Mouse (Mus musculus) hematopoietic stem cell, adult 5-6 weeks (primary cell): Measurements from ENCODE around the gene Sbf1. TPM values are rescaled to one million over a fixed set of nuclear protein-coding genes. Genes with fewer than 3 reads are reported as not detected.

Experiments used
- ATAC-seq, 2 experiments: fragments of 125-278 bp in 1 of 2; replicated peaks in 1 of 2; 2 replicates each; pipeline ENCODE4 v1.8.0; 2016 to 2017; ENCODE audit warnings: inconsistent platforms in 2 of 2, mild to moderate bottlenecking in 2 of 2, moderate number of reproducible peaks in 2 of 2, low read depth in 1 of 2, moderate TSS enrichment in 1 of 2; ENCODE audit not compliant: low FRiP score in 2 of 2, poor library complexity in 2 of 2, severe bottlenecking in 2 of 2, insufficient read depth in 1 of 2, low TSS enrichment in 1 of 2
- total RNA-seq: library from RNA; stranded (forward); fragments of 172-1452, 232-1000 nt; gene quantifications from 2 replicates; pipeline ENCODE4 v1.2.3, GENCODE M21; 2017

The Sbf1 gene
- 69.9 and 76.7 TPM in 2 replicates for total RNA-seq

DNA sequence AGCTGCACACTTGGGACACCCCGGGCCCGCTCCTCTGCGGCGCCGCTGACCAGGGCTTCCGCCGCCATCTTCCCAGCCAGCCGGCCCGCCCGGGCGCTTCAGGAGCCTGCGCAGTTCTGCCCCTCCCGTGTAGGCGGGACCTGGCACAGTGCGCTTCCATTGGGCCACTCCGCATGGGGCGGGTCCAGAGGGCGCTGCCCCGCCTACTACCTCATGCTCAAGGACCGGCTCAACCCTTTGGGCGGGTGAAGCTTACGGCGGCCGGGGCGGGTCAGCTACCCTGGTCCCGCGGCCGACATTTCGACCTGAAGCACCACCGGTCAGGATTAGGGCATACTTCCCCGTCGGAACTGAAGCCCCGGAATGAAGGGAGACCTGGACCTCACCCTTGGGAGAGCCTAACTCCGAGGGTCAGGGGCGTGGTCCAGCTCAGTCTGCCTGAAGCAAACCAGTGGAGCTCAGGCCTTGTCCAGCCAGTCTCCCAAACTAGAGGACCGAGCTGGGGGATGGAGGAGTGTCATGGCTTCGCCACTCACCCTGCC is at the start of gene Sbf1:
Gene Sbf1 (minus strand): TSS at position 122 of the 542 bp plus-strand sequence.
- ATAC-seq: peak; percentile 96 to 98

GRCm38 (mm10) chr15:89363051-89363450 is 47.9 kb upstream of the Sbf1 start:
- ATAC-seq: no peak

DNA sequence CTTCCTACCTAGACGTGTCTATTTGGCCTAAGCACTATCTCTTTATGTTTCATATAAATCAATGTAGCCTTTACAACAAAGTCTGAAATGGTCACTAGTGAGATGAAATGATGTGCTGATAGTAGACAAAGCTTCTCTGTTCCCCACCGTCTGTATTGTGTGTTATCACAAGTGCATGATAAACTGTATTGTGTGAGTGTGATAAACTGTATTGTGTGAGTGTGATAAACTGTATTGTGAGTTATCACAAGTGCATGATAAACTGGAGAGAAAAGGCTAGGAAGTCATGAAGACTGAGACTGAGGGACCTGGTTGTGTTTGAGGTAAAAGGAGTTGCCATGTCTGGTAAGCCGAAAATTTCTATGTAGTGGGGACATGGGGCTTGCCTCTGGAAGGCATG is 43.7 kb upstream of the Sbf1 start:
- ATAC-seq: no peak

- peak; percentile 56 to 60 for ATAC-seq
These were observed 41.3 kb upstream of the Sbf1 start for GRCm38 (mm10) chr15:89356372-89356771.

DNA sequence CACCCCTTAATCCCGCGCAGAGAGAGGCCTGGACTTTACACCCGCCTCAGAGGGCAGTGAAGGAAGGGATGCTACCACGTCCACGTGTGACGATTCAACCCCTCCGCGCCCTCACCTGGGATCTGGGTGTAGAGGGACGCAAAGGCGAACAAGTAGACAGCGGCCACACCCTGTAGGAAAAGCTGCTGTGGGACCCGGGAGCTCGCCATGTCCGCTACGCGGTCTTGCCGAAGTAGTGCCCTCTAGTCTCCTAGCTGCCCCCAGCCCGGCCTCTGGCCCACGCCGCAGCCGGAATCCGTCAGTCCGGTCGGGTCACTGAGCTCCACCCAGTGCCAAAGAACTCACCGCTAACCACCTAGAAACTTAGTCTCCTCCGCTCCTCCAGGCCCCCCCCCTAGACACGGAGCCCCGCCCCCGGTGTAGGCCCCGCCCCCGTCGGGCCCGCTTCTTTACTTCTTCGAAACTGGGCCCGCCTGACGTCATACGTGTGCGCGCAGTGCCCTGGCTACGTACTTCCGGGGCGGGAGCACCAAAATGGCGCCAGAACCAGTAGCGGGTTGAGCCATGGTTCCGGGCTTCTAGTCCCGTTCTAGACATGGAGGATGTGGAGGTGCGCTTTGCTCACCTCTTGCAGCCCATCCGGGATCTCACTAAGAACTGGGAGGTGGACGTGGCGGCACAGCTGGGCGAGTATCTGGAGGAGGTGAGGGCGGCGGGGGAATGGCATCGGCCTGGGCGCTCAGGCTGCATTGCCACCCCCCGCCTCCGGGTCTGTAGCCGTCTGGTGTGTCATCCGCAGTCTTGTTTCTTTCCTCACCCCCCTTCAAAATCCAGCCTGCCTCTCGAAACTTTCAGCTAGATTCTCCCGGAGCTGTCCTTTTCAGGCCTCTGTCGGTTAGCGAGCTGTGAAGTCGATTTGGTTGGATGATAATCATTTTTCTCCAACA is 40.4 kb upstream of the Sbf1 start, which contains the start of the genes Lmf2 and Ncaph2:
Gene Lmf2 (minus strand): TSS at position 419 of the 947 bp plus-strand sequence.
Gene Ncaph2 (plus strand): TSS at position 479 of the 947 bp plus-strand sequence.
- peak; percentile 80 to 85 for ATAC-seq

DNA sequence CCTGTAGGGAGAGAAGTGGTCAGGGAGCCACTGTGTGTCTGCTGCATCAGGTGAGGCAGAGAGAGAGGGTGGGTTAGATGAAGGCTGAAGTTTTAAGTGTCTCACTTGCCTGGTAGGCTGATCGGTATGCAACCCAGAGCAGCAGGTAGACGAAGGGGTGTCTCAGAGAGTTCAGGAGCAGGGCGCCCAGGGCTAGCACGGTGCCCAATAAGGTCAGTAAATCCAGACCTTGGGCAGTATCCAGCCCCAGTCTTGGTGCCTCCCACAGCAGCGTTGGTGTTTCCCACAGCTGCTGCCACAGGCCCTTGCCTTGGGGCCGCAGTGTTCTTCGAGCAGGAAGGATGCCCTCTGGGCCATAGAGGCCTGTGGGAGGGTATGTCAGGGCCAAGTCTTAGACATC is 39.3 kb upstream of the Sbf1 start:
- no peak for ATAC-seq

DNA sequence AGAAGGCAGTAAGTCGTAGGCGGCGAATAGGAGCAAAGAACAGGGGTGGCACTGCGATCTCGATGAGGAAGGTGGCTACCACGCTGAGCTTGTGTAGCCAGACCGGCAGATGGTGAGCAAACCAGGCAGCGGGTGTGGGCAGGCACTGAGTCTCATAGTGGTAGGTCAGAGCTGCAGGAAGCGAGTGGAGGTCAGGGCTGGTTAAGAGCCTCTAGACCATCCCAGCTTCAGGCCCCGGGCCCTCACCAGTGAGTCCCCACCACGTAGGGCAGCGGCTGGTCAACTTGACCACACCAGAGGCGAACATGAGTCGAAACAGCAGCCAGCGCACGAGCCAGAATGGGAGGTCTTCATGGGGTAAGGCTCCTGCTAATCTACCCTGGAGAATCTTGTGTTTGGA is 38.7 kb upstream of the Sbf1 start:
- ATAC-seq: no peak

DNA sequence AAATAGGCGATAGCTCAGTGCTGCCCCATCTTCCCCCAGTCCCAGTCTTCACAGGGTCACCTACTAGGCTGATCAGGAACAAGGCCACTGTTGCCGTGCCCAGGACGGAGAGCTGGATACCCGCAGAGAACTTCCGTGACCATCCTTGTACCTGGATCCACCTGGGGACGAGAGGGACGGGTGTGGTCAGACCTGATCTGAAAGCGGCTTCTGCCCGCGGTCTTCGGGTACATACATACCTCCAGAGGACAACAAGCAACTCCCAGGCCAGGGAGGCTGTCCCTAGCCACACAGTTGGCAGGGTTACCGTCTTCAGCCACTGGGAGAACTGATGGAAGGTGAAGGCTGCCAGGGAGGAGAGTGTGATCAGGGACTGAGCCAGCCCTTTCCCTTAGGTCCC is 37.7 kb upstream of the Sbf1 start:
- no peak for ATAC-seq

DNA sequence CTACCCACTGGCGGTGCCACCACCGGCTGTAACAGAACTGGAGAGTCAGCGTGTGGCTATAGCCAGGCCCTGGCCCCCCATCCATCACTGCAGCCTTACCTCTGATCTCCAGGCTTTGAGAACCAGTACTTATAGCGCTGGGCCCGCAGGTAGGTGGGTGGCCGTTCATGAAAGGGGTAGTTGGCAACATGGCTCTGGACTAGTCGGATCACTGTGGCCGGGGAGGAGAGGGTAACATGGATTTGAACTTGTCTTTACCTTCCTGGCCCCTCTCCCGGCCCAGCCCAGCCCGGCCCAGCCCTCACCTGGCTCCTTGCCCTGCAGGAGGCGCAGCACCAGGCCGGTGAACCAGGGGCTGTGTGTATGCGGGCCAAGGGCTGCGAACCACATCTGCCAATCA is 36.9 kb upstream of the Sbf1 start:
- no peak for ATAC-seq

DNA sequence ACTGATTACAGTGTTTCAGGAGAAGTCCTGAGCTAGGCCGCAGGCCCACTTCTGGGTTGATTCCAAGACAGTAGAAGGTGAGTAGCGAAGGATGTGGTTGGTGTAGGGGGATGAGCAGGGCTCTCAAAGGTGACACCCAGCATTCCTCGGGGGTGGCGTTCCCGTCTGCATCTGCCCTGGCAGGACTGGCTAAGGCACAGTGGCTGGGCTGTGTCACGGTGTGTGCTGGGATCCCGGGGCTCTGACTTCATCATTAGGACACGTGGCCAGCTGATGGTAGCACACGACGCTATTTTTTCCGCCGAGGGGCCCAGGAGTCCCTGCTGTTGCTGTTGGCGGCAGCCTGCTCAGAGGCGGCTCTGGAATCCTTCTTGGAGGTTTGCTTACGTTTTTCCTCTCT is 36.2 kb upstream of the Sbf1 start:
- no peak for ATAC-seq

- no peak for ATAC-seq
These were observed 35.3 kb upstream of the Sbf1 start for GRCm38 (mm10) chr15:89350447-89350846.

GRCm38 (mm10) chr15:89343325-89343724 is 28.2 kb upstream of the Sbf1 start:
- no peak for ATAC-seq

DNA sequence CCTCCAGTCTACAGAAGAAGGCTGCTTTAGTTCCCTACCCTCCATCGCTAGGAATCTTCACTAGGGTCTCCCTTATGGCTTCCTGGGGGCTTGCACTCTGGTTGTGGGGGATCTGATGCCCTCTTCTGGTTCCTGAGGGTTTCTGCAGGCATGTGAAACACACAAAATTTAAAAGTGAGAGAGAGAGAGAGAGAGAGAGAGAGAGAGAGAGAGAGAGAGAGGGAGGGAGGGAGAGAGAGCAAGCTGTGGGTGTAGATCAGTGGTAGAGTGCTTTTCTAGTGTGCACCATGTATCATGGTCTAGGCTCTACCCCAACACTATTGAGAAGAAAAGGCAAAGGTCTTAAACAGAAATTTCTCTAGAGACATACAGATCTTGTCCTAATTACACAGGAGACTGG is 26.6 kb upstream of the Sbf1 start:
- no peak for ATAC-seq

DNA sequence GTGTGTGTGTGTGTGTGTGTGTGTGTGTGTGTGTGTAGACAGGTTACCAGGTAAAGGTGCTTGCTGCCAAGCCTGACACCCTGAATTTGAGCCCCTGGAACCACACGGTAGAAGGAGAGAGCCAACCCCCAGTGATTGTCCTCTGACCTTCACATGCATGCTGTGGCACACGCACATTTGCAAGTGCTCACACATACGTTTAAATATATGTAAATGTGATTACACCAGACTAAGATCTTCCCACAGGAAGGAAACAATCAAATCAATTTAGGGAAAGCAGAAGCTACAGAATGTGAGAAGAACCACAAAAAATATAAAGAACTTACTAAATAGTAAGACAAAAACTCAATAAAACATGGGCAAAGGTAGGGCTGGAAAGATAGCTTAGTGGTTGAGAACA is 25.0 kb upstream of the Sbf1 start:
- peak in 1 of 2 experiments; percentile 43; a peak in 1 of 4 replicates for ATAC-seq

GRCm38 (mm10) chr15:89339696-89340095 is 24.6 kb upstream of the Sbf1 start:
- ATAC-seq: peak; percentile 73 to 91

- ATAC-seq: no peak
These were observed 21.3 kb upstream of the Sbf1 start for GRCm38 (mm10) chr15:89336422-89336821.

- ATAC-seq: no peak
These were observed 19.8 kb upstream of the Sbf1 start for GRCm38 (mm10) chr15:89334774-89335537.

GRCm38 (mm10) chr15:89334271-89334670 is 19.2 kb upstream of the Sbf1 start, which contains the start of gene Miox:
Miox (plus strand) TSS chr15:89334398.
- ATAC-seq: no peak
